8 mouse cellular contexts compared by ENCODE assay signal in genomic region chr5:128806296-128806998, GRCm38 (mm10).
A peak's percentile ranks its signal among the peaks of the same experiment; 100 is the strongest.
DNase-seq lines count a peak whose midpoint lies in the region; ATAC-seq and TF ChIP-seq lines count a peak whose summit lies in the region.
"Had no signal": no experiment of that assay in that cellular context is flagged by ENCODE, and none has a peak within 500 bp of the region (broad histone marks: within the 10 kb centered on the region; RNA-seq: fewer than 3 reads in every experiment).

No protein-coding gene starts in this region.

- TF ChIP-seq POLR2A in cortical plate, adult 2 months (IDR thresholded peaks at IDR 0.05; ENCODE audit: extremely low read depth, insufficient read depth, low read length) = no peak

- 85% methylated on average over 13 of the region's 13 CpGs for WGBS in neural tube, embryonic 15.5 days

- H3K27me3 ChIP-seq in neural tube, embryonic 15.5 days (replicated peaks) = no peaks in the 10 kb centered on the region

- peaks cover 12% of the 10 kb centered on the region for H3K36me3 ChIP-seq in neural tube, embryonic 15.5 days

- no peaks in the 10 kb centered on the region for H3K9me3 ChIP-seq in neural tube, embryonic 15.5 days (replicated peaks)

- no peak for TF ChIP-seq CTCF in cortical plate, adult 2 months (IDR thresholded peaks at IDR 0.05; ENCODE audit: extremely low read depth, insufficient read depth, low read length)

- H3K4me3 ChIP-seq in cortical plate, adult 2 months (ENCODE audit: insufficient read depth, low read length) = no peak overlapping the region
- no peak overlapping the region for H3K4me3 ChIP-seq in neural tube, embryonic 15.5 days (replicated peaks)

- no peak for ATAC-seq in neural tube, embryonic 15.5 days (ENCODE audit: low FRiP score)

- no peak overlapping the region for H3K4me2 ChIP-seq in neural tube, embryonic 15.5 days

- no peak overlapping the region for H3K9ac ChIP-seq in neural tube, embryonic 15.5 days (replicated peaks)

- H3K27ac ChIP-seq in cortical plate, adult 2 months (ENCODE audit: insufficient read depth, low read length) = peak overlapping the region; percentile 4; the same call in 1 of the 2 replicates
- H3K27ac ChIP-seq in neural tube, embryonic 15.5 days (replicated peaks) = no peak overlapping the region

- peaks cover 20% of the 10 kb centered on the region for H3K4me1 ChIP-seq in cortical plate, adult 2 months (ENCODE audit: control insufficient read depth, insufficient read depth, low read length)
- H3K4me1 ChIP-seq in neural tube, embryonic 15.5 days = peaks cover 31% of the 10 kb centered on the region

- intact Hi-C loops in heart, postnatal 25 days (cut with DNase I) = no loop called here
- intact Hi-C loops in heart, postnatal 14 days (cut with DNase I) = no loop called here
- intact Hi-C loops in left cerebral cortex, postnatal 4 days (cut with DNase I) = no loop called here

- DNase-seq in heart, adult 18-20 months = peak; percentile 37 to 57
- no peak for DNase-seq in heart, postnatal 25 days (ENCODE audit: low spot score)
- DNase-seq in heart, postnatal 14 days = peak; percentile 5 to 18
- peak; percentile 92 for DNase-seq in left cerebral cortex, postnatal 4 days
- no peak for DNase-seq in thymus, postnatal 4 days
- DNase-seq: kidney, postnatal 36 days had no signal

Comparison
In these comparisons a context has a peak if more than half of its experiments do, and no peak if none do; other contexts are left out.
1. DNase-seq: peak in heart, adult 18-20 months (2 of 2), heart, postnatal 14 days (2 of 2) and left cerebral cortex, postnatal 4 days (single experiment); none in heart, postnatal 25 days (single experiment) and thymus, postnatal 4 days (single experiment).